Mouse (Mus musculus) kidney, postnatal 0 days (tissue): ENCODE data around the gene Gng7. TPM values are rescaled to one million over a fixed set of nuclear protein-coding genes. Genes with fewer than 3 reads are reported as not detected.
A peak's percentile ranks its signal among the peaks of the same experiment; 100 is the strongest.

ENCODE experiments used
- ATAC-seq: fragments of 200-750 bp; cut with Nextera tagmentation; replicated peaks from 2 replicates; pipeline ENCODE4 v1.8.0; 2017; ENCODE audit warnings: low read depth, moderate number of reproducible peaks, moderate TSS enrichment, moderate library complexity; ENCODE audit not compliant: low FRiP score
- DNase-seq: peaks from one replicate; pipeline ENCODE4 v3.0.0-alpha.2; 2016; ENCODE audit warnings: low spot score
- H3K27ac ChIP-seq: fragments of 300-500 bp; sonication (generic); 2 replicates; pipeline ENCODE4 v1.5.1; 2014; ENCODE audit warnings: mild to moderate bottlenecking
- H3K27me3 ChIP-seq: fragments of 300-500 bp; sonication (generic); 2 replicates; pipeline ENCODE4 v1.6.1; 2014; ENCODE audit warnings: low read length, mixed read lengths; ENCODE audit not compliant: insufficient read depth
- H3K36me3 ChIP-seq: fragments of 300-500 bp; sonication (generic); 2 replicates; pipeline ENCODE4 v1.6.1; 2014; ENCODE audit warnings: low read length, mixed read lengths; ENCODE audit not compliant: insufficient read depth
- H3K4me1 ChIP-seq: fragments of 300-500 bp; sonication (generic); replicated peaks from 2 replicates; pipeline ENCODE4 v1.6.1; 2014; ENCODE audit warnings: antibody characterized with exemption, low read length, mixed read lengths; ENCODE audit not compliant: insufficient read depth
- H3K4me2 ChIP-seq: fragments of 300-500 bp; sonication (generic); 2 replicates; pipeline ENCODE4 v1.6.1; 2014; ENCODE audit warnings: mild to moderate bottlenecking, low read length, moderate library complexity, mixed read lengths
- H3K4me3 ChIP-seq: fragments of 300-500 bp; sonication (generic); replicated peaks from 2 replicates; pipeline ENCODE4 v1.5.1; 2014; ENCODE audit warnings: low read depth, low read length
- H3K9ac ChIP-seq: fragments of 300-500 bp; sonication (generic); 2 replicates; pipeline ENCODE4 v1.6.1; 2014; ENCODE audit warnings: low read depth, low read length
- H3K9me3 ChIP-seq: fragments of 300-500 bp; sonication (generic); replicated peaks from 2 replicates; pipeline ENCODE4 v1.6.1; 2016; ENCODE audit warnings: low read length, inconsistent platforms, mixed read lengths
- CTCF ChIP-seq: IDR thresholded peaks from 2 replicates; pipeline ENCODE4 v1.5.1; 2016; ENCODE audit warnings: antibody characterized with exemption, low read depth, mild to moderate bottlenecking, moderate library complexity
- whole genome bisulfite sequencing: fragments of 180-500 bp; shearing (Covaris S2); extraction: QIAGEN DNeasy Blood & Tissue Kit; methylation state at CpG from one replicate; pipeline ENCODE4 v1.1.7; 2014; 5-methylcytosine and 5-hydroxymethylcytosine counted together
- polyA plus RNA-seq: library from polyadenylated mRNA; unstranded; fragments of >200 nt; fragmentation: Nextera tagmentation; extraction: Ambion mirVana; gene quantifications from 2 replicates; pipeline ENCODE4 v1.2.1, GENCODE M21; 2015

Gene Gng7
- polyA plus RNA-seq, 1 experiment from 2014 or later = 3.4 TPM

- Histone ChIP-seq H3K4me2 (no peak overlapping the region), H3K9ac (no peak overlapping the region), H3K4me3 (no peak overlapping the region), H3K27ac (no peak overlapping the region), H3K27me3 (no peaks in the 10 kb centered on the region), H3K36me3 (no peaks in the 10 kb centered on the region), H3K4me1 (peaks cover 3% of the 10 kb centered on the region; the same call in 1 of the 2 replicates), H3K9me3 (no peaks in the 10 kb centered on the region)
- TF ChIP-seq CTCF = no peak
- WGBS = 41% methylated on average over 3 of the region's 3 CpGs
- ATAC-seq (no peak), DNase-seq (no peak)
Measured at GRCm38 (mm10) chr10:80925472-80925871, 89.3 kb downstream of the Gng7 start.

- WGBS = 6% methylated on average over 16 of the region's 16 CpGs
- H3K4me1 ChIP-seq = 0 out of 2 replicates have a peak, but pooled peaks cover 5% of the 10 kb centered on the region
- no peaks in the 10 kb centered on the region for H3K27me3 ChIP-seq
- peak overlapping the region; percentile 50 for H3K4me2 ChIP-seq
- no peaks in the 10 kb centered on the region for H3K36me3 ChIP-seq
- no peak; the same call in 1 of the 2 replicates for ATAC-seq
- no peak for TF ChIP-seq CTCF
- DNase-seq = peak; percentile 68
- H3K9me3 ChIP-seq = no peaks in the 10 kb centered on the region
- H3K4me3 ChIP-seq = peak overlapping the region; percentile 26
- H3K9ac ChIP-seq = peak overlapping the region; percentile 20; the same call in 1 of the 2 replicates
- H3K27ac ChIP-seq = no peak overlapping the region
Measured at GRCm38 (mm10) chr10:80921923-80922322, 92.8 kb downstream of the Gng7 start.

- Histone ChIP-seq H3K36me3 (0 out of 2 replicates have a peak, but pooled peaks cover 5% of the 10 kb centered on the region), H3K27me3 (no peaks in the 10 kb centered on the region), H3K4me2 (peak within 1 kb of the TSS; percentile 93), H3K9me3 (no peaks in the 10 kb centered on the region), H3K27ac (peak within 1 kb of the TSS; percentile 80), H3K4me1 (0 out of 2 replicates have a peak, but pooled peaks cover 11% of the 10 kb centered on the region), H3K9ac (peak within 1 kb of the TSS; percentile 72), H3K4me3 (peak within 1 kb of the TSS; percentile 87)
- ATAC-seq = no peak
- peak; percentile 83 for DNase-seq
- no peak for TF ChIP-seq CTCF
- under 1% methylated on average over 61 of the region's 61 CpGs for WGBS
Measured at GRCm38 (mm10) chr10:80917779-80918434, 96.8 kb downstream of the Gng7 start, which contains the start of gene Lmnb2. Lmnb2 (minus strand) TSS chr10:80918245.

GRCm38 (mm10) chr10:80917336-80917778, 97.4 kb downstream of the Gng7 start:
- Histone ChIP-seq H3K4me2 (peak overlapping the region; percentile 93), H3K9ac (peak overlapping the region; percentile 72), H3K4me3 (peak overlapping the region; percentile 87), H3K9me3 (no peaks in the 10 kb centered on the region), H3K27me3 (no peaks in the 10 kb centered on the region), H3K4me1 (0 out of 2 replicates have a peak, but pooled peaks cover 11% of the 10 kb centered on the region), H3K36me3 (0 out of 2 replicates have a peak, but pooled peaks cover 5% of the 10 kb centered on the region), H3K27ac (peak overlapping the region; percentile 80)
- no peak for DNase-seq
- TF ChIP-seq CTCF = no peak
- 2% methylated on average over 15 of the region's 15 CpGs for WGBS
- ATAC-seq = peak; percentile 81

- Histone ChIP-seq H3K27me3 (no peaks in the 10 kb centered on the region), H3K4me3 (no peak overlapping the region), H3K27ac (no peak overlapping the region), H3K9me3 (no peaks in the 10 kb centered on the region), H3K36me3 (0 out of 2 replicates have a peak, but pooled peaks cover 5% of the 10 kb centered on the region), H3K9ac (no peak overlapping the region), H3K4me2 (no peak overlapping the region), H3K4me1 (0 out of 2 replicates have a peak, but pooled peaks cover 11% of the 10 kb centered on the region)
- WGBS = 86% methylated on average over 4 of the region's 4 CpGs
- DNase-seq (no peak), ATAC-seq (no peak)
- TF ChIP-seq CTCF = no peak
Measured at GRCm38 (mm10) chr10:80915736-80916135, 99.0 kb downstream of the Gng7 start.

- no peak for DNase-seq
- Histone ChIP-seq H3K4me2 (no peak overlapping the region), H3K9ac (no peak overlapping the region), H3K9me3 (no peaks in the 10 kb centered on the region), H3K27ac (no peak overlapping the region), H3K4me1 (0 out of 2 replicates have a peak, but pooled peaks cover 11% of the 10 kb centered on the region), H3K36me3 (0 out of 2 replicates have a peak, but pooled peaks cover 5% of the 10 kb centered on the region), H3K27me3 (no peaks in the 10 kb centered on the region), H3K4me3 (no peak overlapping the region)
- no peak for TF ChIP-seq CTCF
- no peak for ATAC-seq
- WGBS = 84% methylated on average over 2 of the region's 2 CpGs
Measured at GRCm38 (mm10) chr10:80915260-80915659, 99.5 kb downstream of the Gng7 start.
